Mouse (Mus musculus): ENCODE results near the gene Ncam2.

- TF ChIP-seq POLR2A (IDR thresholded peaks at IDR 0.05; ENCODE audit: extremely low read depth, insufficient read depth, low read length) = no peak
- TF ChIP-seq CTCF (IDR thresholded peaks at IDR 0.05; ENCODE audit: low read depth, low read length) = no peak
Measured at GRCm38 (mm10) chr16:81200201-81201071, at the start of gene Ncam2.

All from liver, adult 2 months (tissue).